Mouse (Mus musculus) olfactory bulb, adult 2 months (tissue): Measurements from ENCODE around the gene Fam102b.

Experiments
- CTCF ChIP-seq: fragments of 200-500 bp; IDR thresholded peaks from 2 replicates; pipeline ENCODE4 v1.5.1; 2012; ENCODE audit warnings: low read depth, mild to moderate bottlenecking, low read length, moderate library complexity; ENCODE audit not compliant: insufficient read depth
- POLR2A ChIP-seq: fragments of 200-500 bp; IDR thresholded peaks from 2 replicates; pipeline ENCODE4 v1.6.1; 2012; ENCODE audit warnings: mild to moderate bottlenecking, low read depth, low read length, moderate library complexity; ENCODE audit not compliant: insufficient read depth

DNA sequence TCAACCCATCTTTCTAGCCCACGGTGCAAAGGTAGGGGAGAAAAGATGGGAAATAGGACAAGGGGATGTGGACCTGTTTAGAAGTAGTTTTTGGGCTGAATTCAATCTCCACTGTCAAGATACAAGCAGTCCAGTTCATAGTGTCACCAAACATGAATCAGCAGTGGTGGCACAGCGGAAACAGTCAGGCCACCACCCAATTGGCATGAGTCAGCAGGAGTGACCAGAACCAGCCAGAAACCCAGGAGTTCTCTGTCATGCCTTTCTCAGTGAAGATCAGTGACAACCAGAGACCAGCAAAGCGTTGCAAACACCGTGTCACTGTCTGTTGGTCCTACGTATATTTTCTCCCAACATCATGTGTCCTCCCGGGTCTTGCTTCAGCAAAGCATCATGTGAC lies 93.8 kb downstream of the Fam102b start:
- no peak for TF ChIP-seq POLR2A
- TF ChIP-seq CTCF, result no peak
